Mouse (Mus musculus): ENCODE data around the gene Fars2. TPM values are rescaled to one million over a fixed set of nuclear protein-coding genes. Genes with fewer than 3 reads are reported as not detected.

The Fars2 gene
- polyA plus RNA-seq, 1 experiment from 2014 or later, result 38.1 TPM

Other genes with a start within 250 kb of the Fars2 start
- gene Rpp40, start 211.1 kb upstream of the Fars2 start, polyA plus RNA-seq (2015; fragmentation: Nextera tagmentation; extraction: Ambion mirVana), result 13.8 and 14.4 TPM in 2 replicates
- 0.88 and 0.94 TPM in 2 replicates for gene Ppp1r3g, start 158.6 kb upstream of the Fars2 start, polyA plus RNA-seq (2015; fragmentation: Nextera tagmentation; extraction: Ambion mirVana)
- 23.2 and 23.7 TPM in 2 replicates for gene Lyrm4, start 114 bp downstream of the Fars2 start, polyA plus RNA-seq (2015; fragmentation: Nextera tagmentation; extraction: Ambion mirVana)